Mouse (Mus musculus) layer of hippocampus, adult 2 months (tissue): Measurements from ENCODE around the gene Kif27. TPM values are rescaled to one million over a fixed set of nuclear protein-coding genes. Genes with fewer than 3 reads are reported as not detected.
"Not testable (repeated sequence)": the region's sequence is repeated elsewhere in the genome, so short reads cannot be mapped to it uniquely, and the experiment has no call there.

ENCODE experiments used
- DNase-seq, 2 experiments: peaks; one replicate each; pipeline ENCODE4 v3.0.0; 2022; ENCODE audit warnings: low spot score in 2 of 2
- H3K27ac ChIP-seq: fragments of 200-600 bp; 2 replicates; pipeline ENCODE4 v1.8.1; 2022
- H3K4me3 ChIP-seq: fragments of 200-600 bp; 2 replicates; pipeline ENCODE4 v1.8.1; 2022; ENCODE audit warnings: mild to moderate bottlenecking
- CTCF ChIP-seq: fragments of 200-600 bp; conservative IDR thresholded peaks from 2 replicates; pipeline ENCODE4 v1.8.1; 2022; ENCODE audit warnings: antibody characterized with exemption, mild to moderate bottlenecking, moderate library complexity
- long read RNA-seq, 2 experiments: library from polyadenylated mRNA; stranded (forward); transcript quantifications; one replicate each; pipeline ENCODE4 v2.0.0; 2021; ENCODE audit warnings: borderline mapping rate in 2 of 2
- total RNA-seq, 2 experiments: library from RNA; stranded (reverse); gene quantifications; 2 replicates each; pipeline ENCODE4 v1.2.3; 2021

The Kif27 gene
- 1 to 10 TPM; 3.3 TPM for total RNA-seq
- long read RNA-seq, experiment 1, full-length matches to known transcripts = 2 of 5 reads
- long read RNA-seq, experiment 1, partial matches to known transcripts = 1 of 5 reads
- long read RNA-seq, experiment 1, other reads (novel, unspliced or antisense) = 2 of 5 reads
- long read RNA-seq, experiment 2, partial matches to known transcripts = 1 of 3 reads
- long read RNA-seq, experiment 2, other reads (novel, unspliced or antisense) = 2 of 3 reads

DNA sequence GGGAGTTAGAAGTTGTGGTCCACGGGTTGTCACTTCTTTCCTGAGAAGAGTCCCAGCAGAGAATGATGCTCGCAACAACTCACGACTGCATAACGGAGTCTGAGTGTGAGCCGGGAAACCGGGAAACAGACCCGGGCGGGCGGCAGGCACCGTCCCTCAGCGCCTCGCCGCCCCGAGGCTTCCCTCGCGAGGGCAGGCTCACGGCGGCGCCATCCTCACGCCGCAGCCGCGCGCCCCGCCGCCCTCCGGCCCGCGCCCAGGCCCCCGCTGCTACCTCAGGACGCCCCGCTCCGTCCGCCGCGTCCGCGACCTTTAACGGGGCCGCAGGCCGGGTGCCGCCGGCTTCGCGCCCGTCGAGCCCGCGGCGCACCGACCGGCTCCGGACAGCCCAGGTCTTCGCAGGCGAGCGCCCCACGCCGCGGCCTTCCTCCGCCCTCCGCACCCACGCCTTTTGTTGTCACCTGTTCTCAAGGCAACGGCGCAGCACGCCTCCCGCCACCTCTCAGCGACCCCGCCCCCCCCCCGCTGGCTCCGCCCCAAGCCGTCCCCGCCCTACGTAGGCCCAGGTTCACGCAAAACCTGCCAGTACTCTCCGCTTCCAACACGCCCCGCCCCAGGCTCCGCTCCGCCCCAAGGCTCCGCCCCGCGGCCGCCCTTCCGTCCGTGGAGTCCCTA, at the start of gene Kif27:
Kif27 (minus strand) TSS at position 494 of the 675 bp plus-strand sequence.
- no peak for TF ChIP-seq CTCF
- DNase-seq = peak; percentile 51 to 59
- Histone ChIP-seq H3K4me3 (peak within 1 kb of the TSS; percentile 54), H3K27ac (no peak within 1 kb of the TSS)

DNA sequence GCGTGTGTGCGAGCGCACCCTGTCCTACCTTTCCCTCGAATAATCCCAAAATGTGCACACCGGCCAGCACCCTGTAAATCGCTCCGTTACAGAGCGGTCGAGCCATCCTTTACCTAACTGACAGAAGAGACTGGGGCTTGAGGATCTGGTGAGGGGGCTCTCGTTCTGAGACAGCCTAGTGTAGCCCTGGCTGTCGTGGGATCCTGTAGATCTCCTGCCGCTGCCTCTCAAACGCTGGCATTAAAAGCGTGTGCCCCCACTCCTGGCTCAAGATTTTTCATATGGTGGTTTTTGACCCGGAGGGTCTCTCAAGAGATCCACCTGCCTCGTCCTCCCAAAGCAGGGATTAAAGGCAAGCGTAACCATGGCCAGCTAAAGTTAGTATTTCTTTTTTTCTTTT, 44.3 kb upstream of the Kif27 start, which contains the start of gene Hnrnpk:
Hnrnpk (minus strand) TSS at position 101 of the 400 bp plus-strand sequence.
- not testable (repeated sequence) for DNase-seq
- Histone ChIP-seq H3K4me3 (peak within 1 kb of the TSS; percentile 93), H3K27ac (peak within 1 kb of the TSS; percentile 99)

DNA sequence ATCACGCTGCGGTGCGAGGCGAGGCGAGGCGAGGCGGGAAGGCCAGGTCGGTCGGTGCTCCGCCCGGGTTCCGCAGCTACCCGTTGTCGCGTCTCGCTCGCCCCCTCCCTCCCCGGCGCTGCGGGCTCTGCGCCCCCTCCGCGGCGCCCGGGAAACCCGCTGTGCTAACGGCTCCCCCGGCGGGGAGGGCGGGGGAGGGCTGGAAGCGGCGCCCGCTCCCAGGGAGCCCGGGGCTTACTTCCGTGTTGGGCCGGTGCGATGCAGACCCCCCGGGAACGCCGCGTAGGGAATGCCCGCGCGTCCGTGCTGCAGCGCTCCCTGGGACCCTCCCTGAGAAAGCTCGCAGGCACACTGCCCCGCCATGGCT, 43.8 kb upstream of the Kif27 start:
- Histone ChIP-seq H3K4me3 (peak overlapping the region; percentile 93), H3K27ac (peak overlapping the region; percentile 99)
- no peak for DNase-seq
- TF ChIP-seq CTCF = no peak

DNA sequence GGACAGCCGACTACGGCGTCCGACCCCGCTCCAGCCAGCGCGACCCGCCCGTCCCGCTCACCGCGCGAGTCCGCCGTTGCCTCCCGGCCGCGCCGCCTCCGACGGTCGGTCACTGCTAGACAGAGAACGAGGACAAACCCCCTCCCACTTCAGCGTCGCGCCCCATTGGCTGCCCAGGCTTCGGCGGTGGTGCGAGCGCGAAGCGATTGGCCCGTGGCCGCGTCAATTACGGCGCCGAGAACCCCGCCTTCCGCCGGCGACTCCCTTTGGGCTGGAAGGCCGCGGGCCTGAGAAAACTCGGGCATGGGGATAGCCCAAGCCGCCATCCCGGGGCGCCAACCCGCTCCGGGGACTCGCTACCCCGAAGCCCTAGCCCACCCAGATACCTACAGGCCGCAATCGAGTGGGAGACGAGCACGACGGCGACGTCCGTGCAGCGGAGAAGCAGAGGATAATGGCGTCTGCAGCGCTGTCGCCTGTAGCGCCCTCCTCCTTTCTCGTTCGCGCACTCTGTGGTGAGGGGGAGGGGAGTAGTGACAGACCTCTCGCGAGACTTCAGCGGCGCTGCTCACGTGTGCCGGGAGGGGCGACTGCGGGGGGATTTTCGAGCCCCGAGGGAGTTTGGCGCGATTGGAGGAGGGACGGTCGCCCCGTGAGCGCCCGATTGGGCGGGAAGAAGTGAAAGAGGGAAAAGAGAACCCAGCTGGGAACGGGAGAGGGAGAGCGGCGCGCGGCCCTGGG, 43.3 kb upstream of the Kif27 start, which contains the start of gene Rmi1:
Rmi1 (plus strand) TSS at position 246 of the 741 bp plus-strand sequence.
- peak within 1 kb of the TSS; percentile 99 for H3K27ac ChIP-seq
- TF ChIP-seq CTCF = no peak
- H3K4me3 ChIP-seq = peak within 1 kb of the TSS; percentile 93
- DNase-seq = peak; percentile 97 to 99

DNA sequence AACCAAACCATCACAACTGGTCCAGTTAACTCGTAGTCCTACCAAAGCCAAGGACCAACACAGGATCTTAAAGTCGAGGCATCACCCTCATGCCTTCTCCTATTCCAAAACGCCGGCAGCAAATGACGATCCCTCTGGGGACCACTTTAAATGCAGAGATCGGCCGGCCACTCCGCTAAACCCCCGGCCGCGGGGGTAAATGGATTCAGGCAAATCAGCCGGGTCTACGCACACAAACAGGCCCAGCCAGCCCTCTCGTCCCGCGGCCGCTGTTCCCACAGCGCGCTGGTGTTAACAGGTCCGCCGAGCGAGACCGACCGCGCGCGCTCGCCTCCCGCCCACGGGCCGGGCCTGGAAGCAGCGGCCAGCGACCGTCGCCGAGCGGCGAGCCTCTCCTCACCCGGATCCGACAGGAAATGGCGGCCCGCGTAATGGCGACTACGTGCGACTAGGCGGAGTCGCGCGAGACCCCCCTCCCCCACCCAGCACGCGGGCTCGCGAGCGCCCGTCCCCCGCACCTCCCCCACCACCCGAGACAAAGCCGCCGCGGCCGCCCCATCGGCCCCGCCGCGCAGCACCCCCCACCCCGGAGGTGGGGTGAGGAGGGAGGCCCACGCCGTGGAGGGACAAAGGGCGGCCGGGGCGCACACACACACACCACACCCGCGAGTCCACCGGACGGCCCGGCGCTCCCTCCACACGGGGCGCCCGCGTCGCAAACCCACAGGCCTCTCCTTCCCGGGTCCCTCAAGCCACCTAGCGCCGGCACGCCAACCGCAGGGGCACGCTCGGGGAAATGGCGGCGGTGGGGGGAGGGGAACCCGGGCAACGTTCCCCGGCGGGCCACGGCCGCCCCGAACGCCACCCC, 42.4 kb upstream of the Kif27 start:
- peak overlapping the region; percentile 99 for H3K27ac ChIP-seq
- DNase-seq = peak; percentile 63 to 73
- H3K4me3 ChIP-seq = peak overlapping the region; percentile 93
- TF ChIP-seq CTCF = peak; percentile 38

DNA sequence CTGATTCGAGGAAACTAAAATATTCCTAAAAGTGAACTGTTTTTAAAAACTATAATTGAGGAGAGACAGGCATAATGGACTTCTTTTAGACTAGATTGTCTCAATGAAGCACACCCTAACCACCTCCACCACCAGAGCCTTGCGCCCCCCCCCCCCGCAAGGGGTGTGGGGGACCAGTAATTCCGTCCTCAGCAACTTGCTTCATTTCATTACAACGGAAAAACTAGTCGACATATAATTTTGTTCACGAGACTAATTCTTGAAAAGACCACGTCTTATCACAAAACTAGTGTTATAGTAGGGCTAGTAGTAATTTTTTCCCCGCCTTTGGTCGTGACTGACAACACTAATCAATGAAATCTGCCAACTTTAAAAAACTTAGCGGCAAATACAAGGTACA, 41.7 kb upstream of the Kif27 start:
- Histone ChIP-seq H3K27ac (peak overlapping the region; percentile 99; the same call in 1 of the 2 replicates), H3K4me3 (peak overlapping the region; percentile 93)
- no peak for DNase-seq
- no peak for TF ChIP-seq CTCF

DNA sequence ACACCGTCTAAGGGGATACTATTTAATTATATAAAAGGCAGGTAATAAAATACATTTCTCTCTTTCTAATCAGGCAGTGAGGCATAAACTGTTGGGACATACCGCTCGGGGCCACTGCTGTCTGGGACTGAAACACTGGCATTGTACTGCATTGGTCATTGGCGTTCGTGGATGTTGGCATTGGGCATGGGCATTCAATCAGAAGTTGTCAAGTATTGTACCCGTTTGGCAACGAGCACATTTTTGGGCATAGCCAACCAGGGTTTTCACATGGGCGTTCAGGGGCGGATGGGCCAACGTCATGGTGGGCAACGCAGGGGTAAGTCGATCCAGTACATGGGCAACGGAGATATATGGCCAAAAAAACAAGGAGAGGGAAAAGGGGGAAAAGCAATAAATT, 38.7 kb upstream of the Kif27 start:
- H3K27ac ChIP-seq = no peak overlapping the region
- no peak for TF ChIP-seq CTCF
- H3K4me3 ChIP-seq = no peak overlapping the region
- no peak for DNase-seq

DNA sequence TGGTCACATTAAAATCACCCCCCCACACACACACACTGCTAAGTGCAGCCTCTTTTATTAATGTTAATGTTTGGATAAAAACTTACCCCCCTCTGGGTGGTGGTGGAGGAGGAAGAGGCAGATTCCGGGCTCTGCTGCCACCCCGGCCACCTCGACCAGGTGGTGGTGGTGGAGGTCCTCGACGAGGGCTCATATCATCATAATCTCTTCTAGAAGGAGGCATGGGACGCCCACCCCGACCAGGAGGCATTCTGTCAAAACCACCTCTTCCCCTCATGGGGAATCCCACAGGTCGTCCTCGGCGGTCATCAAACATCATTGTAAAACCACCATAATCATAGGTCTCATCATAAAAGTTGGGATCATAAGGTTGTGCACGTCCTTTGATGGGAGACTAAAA, 35.5 kb upstream of the Kif27 start:
- not testable (repeated sequence) for H3K4me3 ChIP-seq, H3K27ac ChIP-seq, DNase-seq

DNA sequence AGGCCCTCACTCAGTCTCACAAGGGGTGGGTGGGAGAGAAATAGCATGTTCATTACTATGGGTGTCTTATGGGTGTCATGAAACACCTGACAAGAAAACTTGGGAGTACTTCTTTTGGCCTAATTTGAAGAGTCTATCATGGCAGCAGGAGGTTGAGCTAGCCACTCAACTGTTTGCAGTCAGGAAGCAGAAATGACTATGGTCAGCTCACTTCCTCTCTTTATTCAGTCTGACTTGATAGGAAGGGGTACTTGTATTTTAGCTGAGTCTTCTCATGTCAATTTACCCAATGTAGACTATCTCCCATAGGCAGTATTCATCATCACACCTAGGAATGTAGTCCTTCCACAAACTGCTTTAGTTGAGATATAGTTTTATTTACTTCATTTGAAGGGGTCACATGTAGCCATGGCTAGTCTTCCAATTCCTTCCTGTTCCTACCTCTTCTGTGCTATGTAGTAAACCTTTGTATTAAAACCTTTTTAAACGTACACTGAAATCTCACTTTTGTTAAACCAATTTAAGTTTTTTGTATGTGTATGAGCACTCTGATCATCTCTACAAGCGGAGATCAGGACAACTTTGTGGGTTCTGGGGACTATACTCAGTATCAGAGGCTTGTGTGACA, 30.5 kb upstream of the Kif27 start:
- no peak overlapping the region for H3K4me3 ChIP-seq
- no peak for TF ChIP-seq CTCF

DNA sequence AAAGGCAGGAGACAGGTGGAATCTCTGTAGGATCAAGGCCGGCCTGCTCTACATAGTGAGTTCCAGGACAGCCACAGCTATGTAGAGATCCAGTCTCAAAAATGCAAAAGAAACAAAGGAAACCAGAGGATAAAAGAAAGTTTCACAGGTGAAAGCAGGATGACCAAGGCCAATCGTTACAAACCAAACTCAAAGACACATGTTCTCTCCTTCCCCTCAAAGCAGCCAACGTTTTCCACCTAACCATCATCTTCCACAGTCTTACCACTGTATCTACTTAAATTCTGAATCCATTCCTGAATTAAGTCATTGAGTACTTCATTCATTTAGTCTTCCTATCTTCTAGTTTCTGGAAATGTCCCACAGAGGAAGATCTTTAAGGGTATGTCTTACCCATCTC, 29.5 kb upstream of the Kif27 start:
- Histone ChIP-seq H3K27ac (no peak overlapping the region), H3K4me3 (no peak overlapping the region)
- TF ChIP-seq CTCF = no peak
- no peak for DNase-seq

More for the DNA sequence above, 30.5 kb upstream of the Kif27 start:
- no peak for DNase-seq
- H3K27ac ChIP-seq = no peak overlapping the region

DNA sequence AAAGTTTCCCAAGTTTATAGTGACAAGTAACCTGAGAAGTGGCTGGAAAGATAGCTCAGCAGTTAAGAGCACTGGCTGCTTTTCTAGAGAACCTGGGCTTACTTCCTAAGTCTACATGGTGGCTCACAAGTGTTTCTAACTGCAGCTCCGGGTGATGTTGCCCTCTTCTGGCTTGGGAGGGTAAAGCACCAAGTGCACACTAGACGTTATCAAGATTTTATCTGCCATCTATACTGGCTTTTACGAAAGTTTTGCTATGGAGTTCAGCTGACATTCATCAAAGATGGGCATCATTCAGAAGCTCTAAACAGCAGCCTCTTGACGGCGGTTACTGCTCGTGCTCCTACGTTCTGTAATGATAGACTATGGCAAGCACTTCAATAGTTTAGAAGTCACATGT, 29.0 kb upstream of the Kif27 start:
- no peak overlapping the region for H3K27ac ChIP-seq
- no peak overlapping the region for H3K4me3 ChIP-seq
- peak; percentile 62 to 68 for DNase-seq
- peak; percentile 91 for TF ChIP-seq CTCF

DNA sequence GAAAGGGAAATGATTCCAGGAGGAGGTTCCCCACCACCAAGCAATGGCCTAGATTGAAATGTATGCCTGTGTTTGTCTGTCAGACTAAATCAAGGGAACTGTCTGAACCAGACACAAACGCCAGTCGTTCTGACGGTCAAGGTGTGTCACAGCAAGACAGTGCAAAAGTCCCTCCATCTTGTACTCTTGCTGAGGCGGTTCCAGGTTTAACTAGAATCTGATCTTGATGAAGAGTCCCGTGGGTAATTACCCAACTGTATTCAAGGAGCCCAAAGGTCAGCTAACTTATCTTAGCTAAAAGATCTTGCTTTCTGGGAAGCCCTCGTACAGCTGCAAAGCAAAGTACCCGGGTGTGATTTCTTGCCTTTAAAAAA, 26.6 kb upstream of the Kif27 start:
- H3K27ac ChIP-seq = peak overlapping the region; percentile 54; the same call in 1 of the 2 replicates
- peak overlapping the region; percentile 67 for H3K4me3 ChIP-seq
- no peak for DNase-seq
- TF ChIP-seq CTCF = no peak
